In genomic region chr10:116212127-116212526, GRCm38 (mm10) we compare ENCODE assay signal across 21 mouse cellular contexts.
DNase-seq lines count a peak whose midpoint lies in the region; ATAC-seq and TF ChIP-seq lines count a peak whose summit lies in the region.
"Had no signal": no experiment of that assay in that cellular context is flagged by ENCODE, and none has a peak within 500 bp of the region (broad histone marks: within the 10 kb centered on the region; RNA-seq: fewer than 3 reads in every experiment).

No protein-coding gene starts in this region.

- TF ChIP-seq POLR2A in kidney, adult 2 months (IDR thresholded peaks at IDR 0.05; ENCODE audit: low read depth, low read length): no peak

- no peak overlapping the region for H3K9ac ChIP-seq in lung, postnatal 0 days (replicated peaks; ENCODE audit: low read depth)
- H3K9ac ChIP-seq: embryonic facial prominence, embryonic 15.5 days; hindbrain, embryonic 14.5 days had no signal

- H3K27me3 ChIP-seq in kidney, adult 2 months (replicated peaks; ENCODE audit: control insufficient read depth, insufficient read depth, low read length): no peaks in the 10 kb centered on the region
- H3K27me3 ChIP-seq in lung, postnatal 0 days (replicated peaks; ENCODE audit: insufficient read depth, low read length): no peaks in the 10 kb centered on the region
- H3K27me3 ChIP-seq: embryonic facial prominence, embryonic 15.5 days had no signal

- TF ChIP-seq EP300 in lung, postnatal 0 days (IDR thresholded peaks at IDR 0.05): peak; percentile 67; the same call in 1 of the 2 replicates

- no peak overlapping the region for H3K4me2 ChIP-seq in lung, postnatal 0 days (replicated peaks; ENCODE audit: low read depth, low read length)
- H3K4me2 ChIP-seq: embryonic facial prominence, embryonic 15.5 days; hindbrain, embryonic 14.5 days had no signal

- 25% methylated on average over 3 of the region's 3 CpGs for WGBS in kidney, adult 2 months
- WGBS in lung, postnatal 0 days: 6% methylated on average over 3 of the region's 3 CpGs

- no peak for TF ChIP-seq CTCF in kidney, adult 2 months (conservative IDR thresholded peaks at IDR 0.05; ENCODE audit: insufficient read depth, insufficient read length, low read depth, low read length)
- TF ChIP-seq CTCF in lung, postnatal 0 days (IDR thresholded peaks at IDR 0.05): no peak

- no peak overlapping the region for H3K4me3 ChIP-seq in kidney, adult 2 months (ENCODE audit: insufficient read depth, low read depth, low read length)
- H3K4me3 ChIP-seq in lung, postnatal 0 days (ENCODE audit: low read depth, low read length): no peak overlapping the region
- H3K4me3 ChIP-seq: embryonic facial prominence, embryonic 15.5 days; erythroblast, embryonic 14.5 days; forebrain, embryonic 10.5 days; heart, embryonic 10.5 days had no signal

- DNase-seq in embryo, embryonic 10.5 days (ENCODE audit: low spot score): peak; percentile 23
- no peak for DNase-seq in embryo, embryonic 9.5 days (ENCODE audit: extremely low spot score)
- DNase-seq in kidney, adult 2 months: peak; percentile 35
- no peak for DNase-seq in kidney, postnatal 10 days
- no peak for DNase-seq in lung, postnatal 0 days (ENCODE audit: low spot score)
- no peak for DNase-seq in lung, postnatal 4 days
- no peak for DNase-seq in frontal cortex, adult 2 months (ENCODE audit: extremely low spot score in 1 of 2, low spot score in 1 of 2)
- no peak for DNase-seq in right cerebral cortex, postnatal 25 days
- DNase-seq: adrenal gland, adult 8-10 months; adrenal gland, postnatal 36 days; cerebellum, adult 2 months; cerebellum, postnatal 10 days; gastrocnemius, postnatal 36 days; heart, adult 18-20 months; heart, postnatal 10 days had no signal

- H3K9me3 ChIP-seq in lung, postnatal 0 days (ENCODE audit: low read length): no peaks in the 10 kb centered on the region
- H3K9me3 ChIP-seq: embryonic facial prominence, embryonic 15.5 days; forebrain, embryonic 10.5 days; heart, embryonic 10.5 days had no signal

- peaks cover 10% of the 10 kb centered on the region; the same call in 1 of the 2 replicates for H3K4me1 ChIP-seq in kidney, adult 2 months (ENCODE audit: control insufficient read depth, insufficient read depth, low read length)
- no peaks in the 10 kb centered on the region for H3K4me1 ChIP-seq in lung, postnatal 0 days (ENCODE audit: insufficient read depth, low read depth, low read length)
- H3K4me1 ChIP-seq: embryonic facial prominence, embryonic 15.5 days had no signal

- no peak for ATAC-seq in lung, postnatal 0 days
- ATAC-seq: forebrain, embryonic 14.5 days had no signal

- H3K36me3 ChIP-seq in kidney, adult 2 months (ENCODE audit: control insufficient read depth, insufficient read depth, low read length): no peaks in the 10 kb centered on the region
- no peaks in the 10 kb centered on the region for H3K36me3 ChIP-seq in lung, postnatal 0 days (ENCODE audit: insufficient read depth, low read length)
- H3K36me3 ChIP-seq: embryonic facial prominence, embryonic 15.5 days; forebrain, embryonic 10.5 days; heart, embryonic 10.5 days had no signal

- no peak overlapping the region for H3K27ac ChIP-seq in kidney, adult 2 months (ENCODE audit: insufficient read depth, low read depth, low read length)
- no peak overlapping the region for H3K27ac ChIP-seq in lung, postnatal 0 days (ENCODE audit: low read length)
- H3K27ac ChIP-seq: embryonic facial prominence, embryonic 15.5 days; forebrain, embryonic 10.5 days; heart, embryonic 10.5 days; hindbrain, embryonic 14.5 days had no signal

Comparison
In these comparisons a context has a peak if more than half of its experiments do, and no peak if none do; other contexts are left out.
1. DNase-seq: peak in embryo, embryonic 10.5 days (single experiment) and kidney, adult 2 months (single experiment); none in embryo, embryonic 9.5 days (single experiment), kidney, postnatal 10 days (single experiment), lung, postnatal 0 days (single experiment), lung, postnatal 4 days (0 of 2), frontal cortex, adult 2 months (0 of 2) and right cerebral cortex, postnatal 25 days (single experiment).